Mouse (Mus musculus): ENCODE measurements at regions not wholly inside any gene's neighbourhood (a gene's known extent, or its start where the extent isn't known, plus 50 kb on each side); places are given as distances from the start of the nearest gene placed in this dataset.

GRCm38 (mm10) chr1:15155046-15155445, 938.1 kb downstream of the 4930444P10Rik start:
- no peak for DNase-seq

- no peak for DNase-seq
Observed at GRCm38 (mm10) chr1:15153952-15154351, 939.2 kb downstream of the 4930444P10Rik start.

GRCm38 (mm10) chr1:15143922-15144591, 949.1 kb downstream of the 4930444P10Rik start:
- DNase-seq = no peak

- no peak for DNase-seq
Observed at GRCm38 (mm10) chr1:15118462-15118861, 974.7 kb downstream of the 4930444P10Rik start.

GRCm38 (mm10) chr1:15111420-15111819, 981.7 kb downstream of the 4930444P10Rik start:
- no peak for DNase-seq

- DNase-seq = no peak
Observed at GRCm38 (mm10) chr1:15070331-15070730, 1022.8 kb downstream of the 4930444P10Rik start.

GRCm38 (mm10) chr1:15034047-15034446, 1059.1 kb downstream of the 4930444P10Rik start:
- DNase-seq = no peak

- DNase-seq = no peak
Observed at GRCm38 (mm10) chr1:15018460-15018779, 1074.7 kb downstream of the 4930444P10Rik start.

- DNase-seq = no peak
Observed at GRCm38 (mm10) chr1:15017689-15018459, 1075.3 kb downstream of the 4930444P10Rik start.

- no peak for DNase-seq
Observed at GRCm38 (mm10) chr1:15007663-15008344, 1085.3 kb downstream of the 4930444P10Rik start.

GRCm38 (mm10) chr1:14995348-14995747, 1097.8 kb downstream of the 4930444P10Rik start:
- DNase-seq = no peak

- DNase-seq = peak in 1 of 2 experiments; percentile 14
Observed at GRCm38 (mm10) chr1:14980093-14980711, 1112.9 kb downstream of the 4930444P10Rik start.

Measured in cerebellum, adult 18-20 months (tissue).